In genomic region chr13:85476274-85476846, GRCm38 (mm10) we compare ENCODE assay signal across 18 mouse cellular contexts.
"Had no signal": no experiment of that assay in that cellular context is flagged by ENCODE, and none has a peak within 500 bp of the region (broad histone marks: within the 10 kb centered on the region; RNA-seq: fewer than 3 reads in every experiment).

No protein-coding gene starts in this region.

- DNase-seq: kidney, adult 2 months; kidney, postnatal 25 days; layer of hippocampus, adult 9-11 months; liver, embryonic 13.5 days; lung, embryonic 14.5 days; retina, postnatal 1 day; right cerebral cortex, postnatal 25 days; thymus, adult 2 months; thymus, postnatal 14 days; thymus, postnatal 4 days had no signal

- ATAC-seq: intestine, postnatal 0 days; lung, postnatal 0 days; midbrain, embryonic 16.5 days had no signal

- H3K4me2 ChIP-seq: liver, embryonic 13.5 days; lung, embryonic 14.5 days; midbrain, embryonic 12.5 days; neural tube, embryonic 13.5 days had no signal

- H3K9me3 ChIP-seq: liver, embryonic 13.5 days; midbrain, embryonic 12.5 days; neural tube, embryonic 13.5 days had no signal

- H3K4me3 ChIP-seq: layer of hippocampus, adult 2 months; liver, embryonic 13.5 days; midbrain, embryonic 12.5 days; myocyte; neural tube, embryonic 13.5 days had no signal

- H3K9ac ChIP-seq: liver, embryonic 13.5 days; lung, embryonic 14.5 days; midbrain, embryonic 12.5 days; neural tube, embryonic 13.5 days had no signal

- H3K4me1 ChIP-seq: liver, embryonic 13.5 days; midbrain, embryonic 12.5 days; neural tube, embryonic 13.5 days had no signal

- H3K27me3 ChIP-seq: liver, embryonic 13.5 days; midbrain, embryonic 12.5 days; neural tube, embryonic 13.5 days had no signal

- H3K36me3 ChIP-seq: liver, embryonic 13.5 days; midbrain, embryonic 12.5 days; neural tube, embryonic 13.5 days had no signal

- H3K27ac ChIP-seq: kidney, postnatal 0 days; layer of hippocampus, adult 2 months; liver, embryonic 13.5 days; midbrain, embryonic 12.5 days; neural tube, embryonic 13.5 days had no signal
